8 mouse cellular contexts compared by ENCODE assay signal in genomic region chr5:117355648-117356303, GRCm38 (mm10). TPM values are rescaled to one million over a fixed set of nuclear protein-coding genes. Genes with fewer than 3 reads are reported as not detected.
DNase-seq lines count a peak whose midpoint lies in the region; ATAC-seq and TF ChIP-seq lines count a peak whose summit lies in the region.

No protein-coding gene starts in this region.

- H3K27me3 ChIP-seq in forebrain, embryonic 10.5 days (ENCODE audit: poor library complexity, severe bottlenecking), result peaks cover 14% of the 10 kb centered on the region
- no peaks in the 10 kb centered on the region for H3K27me3 ChIP-seq in forebrain, embryonic 11.5 days (ENCODE audit: control insufficient read depth, insufficient read depth, low read length)
- H3K27me3 ChIP-seq in neural tube, embryonic 11.5 days (ENCODE audit: control insufficient read depth, insufficient read depth, low read length), result no peaks in the 10 kb centered on the region
- no peaks in the 10 kb centered on the region for H3K27me3 ChIP-seq in liver, postnatal 0 days (ENCODE audit: insufficient read depth, low read length)

- 61% methylated on average over 14 of the region's 14 CpGs for WGBS in forebrain, embryonic 10.5 days
- 57% methylated on average over 14 of the region's 14 CpGs for WGBS in forebrain, embryonic 11.5 days
- WGBS in neural tube, embryonic 11.5 days, result 51% methylated on average over 14 of the region's 14 CpGs
- 37% methylated on average over 14 of the region's 14 CpGs for WGBS in liver, postnatal 0 days (ENCODE audit: insufficient replicate concordance)

- H3K4me2 ChIP-seq in forebrain, embryonic 11.5 days (ENCODE audit: low read depth, low read length, severe bottlenecking), result no peak overlapping the region
- H3K4me2 ChIP-seq in neural tube, embryonic 11.5 days (ENCODE audit: low read depth), result peak overlapping the region; percentile 84; the same call in 1 of the 2 replicates
- H3K4me2 ChIP-seq in liver, postnatal 0 days (ENCODE audit: low read depth, low read length), result peak overlapping the region; percentile 77

- peak; percentile 42 for TF ChIP-seq CTCF in liver, postnatal 0 days (IDR thresholded peaks at IDR 0.05; ENCODE audit: low read depth)

- H3K4me1 ChIP-seq in forebrain, embryonic 10.5 days, result peaks cover 50% of the 10 kb centered on the region
- H3K4me1 ChIP-seq in forebrain, embryonic 11.5 days (replicated peaks; ENCODE audit: control insufficient read depth, insufficient read depth, low read length), result peaks cover 13% of the 10 kb centered on the region; the same call in 1 of the 2 replicates
- H3K4me1 ChIP-seq in neural tube, embryonic 11.5 days (ENCODE audit: control insufficient read depth, insufficient read depth, low read length), result peaks cover 6% of the 10 kb centered on the region; the same call in 1 of the 2 replicates
- peaks cover 27% of the 10 kb centered on the region for H3K4me1 ChIP-seq in liver, postnatal 0 days (ENCODE audit: insufficient read depth)

- H3K36me3 ChIP-seq in forebrain, embryonic 10.5 days (replicated peaks), result no peaks in the 10 kb centered on the region
- H3K36me3 ChIP-seq in forebrain, embryonic 11.5 days (ENCODE audit: control insufficient read depth, insufficient read depth, low read length), result no peaks in the 10 kb centered on the region
- H3K36me3 ChIP-seq in neural tube, embryonic 11.5 days (ENCODE audit: control insufficient read depth, insufficient read depth, low read length), result no peaks in the 10 kb centered on the region
- H3K36me3 ChIP-seq in liver, postnatal 0 days (replicated peaks; ENCODE audit: insufficient read depth, low read length), result no peaks in the 10 kb centered on the region

- DNase-seq in forebrain, embryonic 10.5 days (ENCODE audit: extremely low spot score, low spot score), result no peak
- DNase-seq in forebrain, embryonic 11.5 days (ENCODE audit: low spot score), result no peak
- no peak for DNase-seq in neural tube, embryonic 11.5 days (ENCODE audit: low spot score)
- DNase-seq in neural tube, embryonic 10.5 days (ENCODE audit: extremely low spot score, low spot score), result no peak
- DNase-seq in liver, postnatal 0 days, result no peak
- no peak for DNase-seq in adrenal gland, postnatal 14 days
- no peak for DNase-seq in ovary, postnatal 10 days (ENCODE audit: low spot score)

- peak overlapping the region; percentile 94; the same call in 1 of the 2 replicates for H3K27ac ChIP-seq in forebrain, embryonic 10.5 days
- H3K27ac ChIP-seq in forebrain, embryonic 11.5 days (ENCODE audit: low read depth, low read length), result no peak overlapping the region
- no peak overlapping the region for H3K27ac ChIP-seq in neural tube, embryonic 11.5 days (ENCODE audit: low read depth, low read length)
- H3K27ac ChIP-seq in liver, postnatal 0 days (ENCODE audit: low read depth), result peak overlapping the region; percentile 98

- H3K4me3 ChIP-seq in forebrain, embryonic 10.5 days, result peak overlapping the region; percentile 95
- H3K4me3 ChIP-seq in forebrain, embryonic 11.5 days (ENCODE audit: low read depth, low read length), result no peak overlapping the region
- no peak overlapping the region for H3K4me3 ChIP-seq in neural tube, embryonic 11.5 days (ENCODE audit: low read depth, low read length)
- 0 out of 2 replicates have a peak overlapping the region, but pooled peaks have one; percentile 89 for H3K4me3 ChIP-seq in liver, postnatal 0 days (ENCODE audit: low read depth, low read length)

- H3K9ac ChIP-seq in forebrain, embryonic 11.5 days (ENCODE audit: low read length), result no peak overlapping the region
- H3K9ac ChIP-seq in neural tube, embryonic 11.5 days (ENCODE audit: low read length), result no peak overlapping the region
- no peak overlapping the region; the same call in 1 of the 2 replicates for H3K9ac ChIP-seq in liver, postnatal 0 days (replicated peaks)

- no peak for ATAC-seq in forebrain, embryonic 11.5 days (replicated peaks; ENCODE audit: low FRiP score)
- no peak for ATAC-seq in neural tube, embryonic 11.5 days (ENCODE audit: insufficient read depth, low FRiP score, low TSS enrichment)
- no peak for ATAC-seq in liver, postnatal 0 days
- no peak for ATAC-seq in granulocyte monocyte progenitor cell, adult 5-6 weeks (replicated peaks; ENCODE audit: poor library complexity, severe bottlenecking)

- H3K9me3 ChIP-seq in forebrain, embryonic 10.5 days, result no peaks in the 10 kb centered on the region
- no peaks in the 10 kb centered on the region for H3K9me3 ChIP-seq in forebrain, embryonic 11.5 days (ENCODE audit: control insufficient read depth, low read length)
- H3K9me3 ChIP-seq in neural tube, embryonic 11.5 days (ENCODE audit: control insufficient read depth, low read length), result no peaks in the 10 kb centered on the region
- no peaks in the 10 kb centered on the region for H3K9me3 ChIP-seq in liver, postnatal 0 days (ENCODE audit: low read length)

- TF ChIP-seq EP300 in liver, postnatal 0 days (IDR thresholded peaks at IDR 0.05; ENCODE audit: low read depth), result no peak

RNA-seq across cellular contexts. Expression of gene Wsb2, which starts 1.3 kb away (rescaled TPM):
- 45.4 and 46.7 TPM in 2 replicates for polyA plus RNA-seq in forebrain, embryonic 10.5 days (2016; fragmentation: Nextera tagmentation; extraction: Ambion mirVana)
- polyA plus RNA-seq in forebrain, embryonic 11.5 days (2014; fragmentation: Nextera tagmentation; extraction: Ambion mirVana), result 75.4 and 86.0 TPM in 2 replicates
- 92.2 and 99.2 TPM in 2 replicates for polyA plus RNA-seq in neural tube, embryonic 11.5 days (2014; fragmentation: Nextera tagmentation; extraction: Ambion mirVana)
- 31.7 and 32.3 TPM in 2 replicates for polyA plus RNA-seq in liver, postnatal 0 days (2015; fragmentation: Nextera tagmentation; extraction: Ambion mirVana)
- 100 and 103 TPM in 2 replicates for total RNA-seq in adrenal gland, postnatal 14 days (2021)
- 12.4 and 13.1 TPM in 2 replicates for total RNA-seq in granulocyte monocyte progenitor cell, adult 5-6 weeks (2014; fragmentation: Nextera tagmentation)
- 7.4 and 15.2 TPM in 2 replicates for total RNA-seq in granulocyte monocyte progenitor cell, adult 5-6 weeks (2017)

RNA-seq across cellular contexts. Expression of gene Rfc5, which starts 33.1 kb away (rescaled TPM):
- polyA plus RNA-seq in forebrain, embryonic 10.5 days (2016; fragmentation: Nextera tagmentation; extraction: Ambion mirVana), result 155 TPM in 2 replicates
- 117 and 123 TPM in 2 replicates for polyA plus RNA-seq in forebrain, embryonic 11.5 days (2014; fragmentation: Nextera tagmentation; extraction: Ambion mirVana)
- 84.9 and 90.2 TPM in 2 replicates for polyA plus RNA-seq in neural tube, embryonic 11.5 days (2014; fragmentation: Nextera tagmentation; extraction: Ambion mirVana)
- 18.8 and 23.9 TPM in 2 replicates for polyA plus RNA-seq in liver, postnatal 0 days (2015; fragmentation: Nextera tagmentation; extraction: Ambion mirVana)
- 15.4 and 16.8 TPM in 2 replicates for total RNA-seq in adrenal gland, postnatal 14 days (2021)
- 56.5 and 65.6 TPM in 2 replicates for total RNA-seq in granulocyte monocyte progenitor cell, adult 5-6 weeks (2014; fragmentation: Nextera tagmentation)
- 57.2 and 65.2 TPM in 2 replicates for total RNA-seq in granulocyte monocyte progenitor cell, adult 5-6 weeks (2017)

RNA-seq across cellular contexts. Expression of gene Vsig10, which starts 36.9 kb away (rescaled TPM):
- polyA plus RNA-seq in forebrain, embryonic 10.5 days (2016; fragmentation: Nextera tagmentation; extraction: Ambion mirVana), result 3.4 and 4.3 TPM in 2 replicates
- 2.3 and 2.5 TPM in 2 replicates for polyA plus RNA-seq in forebrain, embryonic 11.5 days (2014; fragmentation: Nextera tagmentation; extraction: Ambion mirVana)
- polyA plus RNA-seq in neural tube, embryonic 11.5 days (2014; fragmentation: Nextera tagmentation; extraction: Ambion mirVana), result 1.4 and 2.0 TPM in 2 replicates
- polyA plus RNA-seq in liver, postnatal 0 days (2015; fragmentation: Nextera tagmentation; extraction: Ambion mirVana), result 2.1 and 2.9 TPM in 2 replicates
- total RNA-seq in adrenal gland, postnatal 14 days (2021), result 18.5 and 21.6 TPM in 2 replicates
- total RNA-seq in granulocyte monocyte progenitor cell, adult 5-6 weeks (2014; fragmentation: Nextera tagmentation), result 0.92 and 2.9 TPM in 2 replicates
- 0.56 and 1.5 TPM in 2 replicates for total RNA-seq in granulocyte monocyte progenitor cell, adult 5-6 weeks (2017)

RNA-seq across cellular contexts. Expression of gene Ksr2, which starts 58.0 kb away (rescaled TPM):
- polyA plus RNA-seq in forebrain, embryonic 10.5 days (2016; fragmentation: Nextera tagmentation; extraction: Ambion mirVana), result 0.26 and 0.40 TPM in 2 replicates
- 1.2 and 1.9 TPM in 2 replicates for polyA plus RNA-seq in forebrain, embryonic 11.5 days (2014; fragmentation: Nextera tagmentation; extraction: Ambion mirVana)
- 1.1 and 1.4 TPM in 2 replicates for polyA plus RNA-seq in neural tube, embryonic 11.5 days (2014; fragmentation: Nextera tagmentation; extraction: Ambion mirVana)
- polyA plus RNA-seq in liver, postnatal 0 days (2015; fragmentation: Nextera tagmentation; extraction: Ambion mirVana), result 0.08 and 0.09 TPM in 2 replicates
- total RNA-seq in adrenal gland, postnatal 14 days (2021), result 4.7 and 5.2 TPM in 2 replicates
- total RNA-seq in granulocyte monocyte progenitor cell, adult 5-6 weeks (2014; fragmentation: Nextera tagmentation), result 0.49 and 2.0 TPM in 2 replicates
- total RNA-seq in granulocyte monocyte progenitor cell, adult 5-6 weeks (2017), result 0.09 and 0.21 TPM in 2 replicates

Comparison
In these comparisons a context has a peak if more than half of its experiments do, and no peak if none do; other contexts are left out.
1. H3K27ac ChIP-seq: peak in forebrain, embryonic 10.5 days (single experiment) and liver, postnatal 0 days (single experiment); none in forebrain, embryonic 11.5 days (single experiment) and neural tube, embryonic 11.5 days (single experiment).
2. H3K4me3 ChIP-seq: peak in forebrain, embryonic 10.5 days (single experiment) and liver, postnatal 0 days (single experiment); none in forebrain, embryonic 11.5 days (single experiment) and neural tube, embryonic 11.5 days (single experiment).